Mouse (Mus musculus) left cerebral cortex, adult 18-20 months (tissue): ENCODE data around the gene Top3a. TPM values are rescaled to one million over a fixed set of nuclear protein-coding genes. Genes with fewer than 3 reads are reported as not detected.

Experiments used
- DNase-seq, 2 experiments: peaks; one replicate each; pipeline ENCODE4 v3.0.0; 2021 to 2022; ENCODE audit warnings: low spot score in 2 of 2, mixed read lengths in 1 of 2
- total RNA-seq, 2 experiments: library from RNA; stranded (reverse); gene quantifications; 2 replicates each; pipeline ENCODE4 v1.2.3; 2021

Gene Top3a
- total RNA-seq, 2 experiments from 2014 or later: 5.0 to 5.3 TPM

- DNase-seq: no peak
Observed at GRCm38 (mm10) chr11:60719263-60719662, 57.9 kb downstream of the Top3a start.

GRCm38 (mm10) chr11:60715833-60716232 lies 61.3 kb downstream of the Top3a start:
- no peak for DNase-seq

DNA sequence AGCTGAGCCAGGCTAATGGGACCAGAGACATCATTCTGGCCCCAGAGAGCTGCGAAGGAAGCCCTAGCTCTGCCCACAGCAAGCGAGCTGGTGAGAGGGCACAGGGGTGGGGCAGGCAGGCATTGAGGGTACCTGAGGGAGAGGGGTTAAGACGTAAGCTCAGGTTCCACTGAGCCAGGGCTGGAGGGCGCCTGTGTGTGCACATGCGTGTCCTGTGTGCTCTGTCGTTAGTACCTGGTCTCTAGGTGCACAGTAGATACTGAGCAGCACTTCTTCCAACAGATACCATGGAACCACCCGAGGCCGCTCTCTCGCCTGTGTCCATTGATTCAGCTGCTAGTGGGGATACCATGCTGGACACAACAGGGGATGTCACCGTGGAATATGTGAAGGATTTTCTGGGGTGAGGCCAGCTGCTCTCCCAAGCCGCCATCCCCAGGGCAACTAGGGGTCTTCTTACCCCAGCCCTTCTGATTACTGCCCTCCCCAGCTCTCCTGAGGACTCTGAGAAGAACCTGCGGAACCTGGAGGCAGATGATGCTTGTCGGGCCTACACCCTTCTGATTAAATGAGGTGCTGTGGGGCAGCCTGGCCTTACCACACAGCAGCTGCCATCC lies 64.4 kb downstream of the Top3a start:
- DNase-seq: no peak

DNA sequence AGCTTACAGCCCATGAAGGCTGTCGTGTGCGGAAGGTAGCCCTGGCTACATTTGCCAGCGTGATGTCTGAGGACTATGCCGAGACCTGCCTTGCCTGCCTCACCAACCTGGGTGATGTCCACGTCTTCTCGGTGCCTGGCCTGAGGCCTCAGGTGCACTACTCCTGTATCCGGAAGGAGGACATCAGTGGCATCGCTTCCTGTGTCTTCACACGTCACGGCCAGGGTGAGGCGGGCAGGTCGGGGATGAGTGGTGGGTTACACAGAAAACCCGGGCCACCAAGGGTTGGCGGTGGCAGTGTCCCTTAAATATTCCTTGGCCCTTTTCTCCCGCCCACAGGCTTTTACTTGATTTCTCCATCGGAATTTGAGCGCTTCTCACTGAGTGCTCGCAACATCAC lies 65.1 kb downstream of the Top3a start:
- DNase-seq: no peak

DNA sequence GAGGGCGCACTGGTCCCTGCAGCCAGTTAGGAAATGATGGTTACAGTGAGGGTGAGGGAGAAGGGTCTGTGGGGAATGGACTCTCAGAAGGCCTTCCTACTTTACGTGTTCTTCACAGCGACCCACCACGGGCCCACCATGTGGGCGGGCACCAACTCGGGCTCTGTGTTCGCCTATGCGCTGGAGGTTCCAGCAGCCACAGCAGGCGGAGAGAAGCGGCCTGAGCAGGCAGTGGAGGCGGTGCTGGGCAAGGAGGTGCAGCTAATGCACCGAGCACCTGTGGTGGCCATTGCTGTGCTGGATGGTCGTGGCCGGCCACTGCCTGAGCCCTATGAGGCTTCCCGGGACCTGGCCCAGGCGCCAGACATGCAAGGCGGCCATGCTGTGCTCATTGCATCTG lies 65.9 kb downstream of the Top3a start:
- DNase-seq: no peak

GRCm38 (mm10) chr11:60709481-60710465 lies 67.4 kb downstream of the Top3a start:
- DNase-seq: no peak

DNA sequence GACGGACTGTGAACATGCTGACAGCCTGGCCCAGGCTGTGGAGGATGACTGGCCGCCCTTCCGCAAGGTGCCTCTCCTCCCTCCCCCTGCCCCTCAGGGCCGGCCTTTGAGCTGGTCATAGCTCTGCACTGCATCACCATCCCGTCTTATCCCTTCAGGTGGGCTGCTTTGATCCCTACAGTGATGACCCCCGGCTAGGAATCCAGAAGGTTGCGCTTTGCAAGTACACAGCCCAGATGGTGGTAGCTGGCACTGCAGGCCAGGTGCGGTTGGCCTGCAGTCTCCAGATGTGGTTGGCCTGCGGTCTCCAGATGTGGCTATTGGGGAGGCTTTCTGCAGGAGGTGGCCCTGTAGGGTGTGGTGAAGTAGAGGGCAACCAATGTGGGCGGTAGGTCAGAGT lies 68.5 kb downstream of the Top3a start:
- DNase-seq: no peak

- DNase-seq: peak in 1 of 2 experiments; percentile 39
Observed at GRCm38 (mm10) chr11:60707672-60708071, 69.5 kb downstream of the Top3a start.

DNA sequence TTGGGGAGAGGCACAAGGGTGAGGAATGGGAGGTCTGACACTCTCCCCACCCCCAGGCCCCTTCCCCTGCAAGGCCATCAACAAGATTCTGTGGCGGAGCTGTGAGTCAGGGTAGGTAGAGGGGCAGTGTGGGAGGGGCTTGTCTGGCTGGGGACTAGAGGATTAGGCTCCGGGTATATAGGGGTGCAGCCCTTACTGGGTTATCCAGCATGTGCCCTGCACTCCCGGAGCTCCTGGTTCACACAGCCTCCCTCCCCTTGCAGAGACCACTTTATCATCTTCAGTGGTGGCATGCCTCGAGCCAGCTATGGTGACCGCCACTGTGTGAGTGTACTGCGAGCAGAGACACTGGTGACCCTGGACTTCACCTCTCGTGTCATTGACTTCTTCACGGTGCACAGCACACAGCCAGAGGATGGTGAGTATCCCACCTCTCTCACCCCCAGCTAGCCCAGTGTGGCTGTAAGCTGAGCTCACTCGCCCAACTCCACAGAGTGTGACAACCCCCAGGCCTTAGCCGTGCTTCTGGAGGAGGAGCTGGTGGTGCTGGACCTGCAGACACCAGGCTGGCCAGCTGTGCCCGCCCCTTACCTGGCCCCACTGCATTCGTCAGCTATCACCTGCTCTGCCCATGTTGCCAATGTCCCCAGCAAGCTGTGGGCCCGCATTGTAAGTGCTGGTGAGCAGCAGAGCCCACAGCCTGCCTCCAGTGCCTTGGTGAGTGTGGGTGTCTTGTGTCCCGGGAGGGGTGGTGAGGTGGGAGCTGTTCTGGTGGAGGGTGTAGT lies 70.3 kb downstream of the Top3a start:
- DNase-seq: peak in 1 of 2 experiments; percentile 16

DNA sequence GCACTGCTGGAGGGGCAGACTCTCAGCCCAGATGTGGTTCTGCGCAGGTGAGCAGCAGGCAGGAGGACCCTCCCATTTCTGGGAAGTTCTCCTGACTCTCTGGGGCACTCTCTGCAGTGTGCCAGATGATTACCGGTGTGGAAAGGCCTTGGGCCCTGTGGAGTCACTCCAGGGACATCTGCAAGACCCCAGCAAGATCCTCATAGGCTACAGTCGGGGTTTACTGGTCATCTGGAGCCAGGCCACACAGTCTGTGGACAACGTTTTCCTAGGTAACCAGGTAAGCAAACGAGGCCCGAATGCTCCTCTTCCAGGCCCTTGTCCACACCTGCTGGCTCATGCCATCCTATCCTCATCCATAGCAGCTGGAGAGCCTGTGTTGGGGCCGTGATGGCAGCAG lies 71.1 kb downstream of the Top3a start:
- peak in 1 of 2 experiments; percentile 1 for DNase-seq

DNA sequence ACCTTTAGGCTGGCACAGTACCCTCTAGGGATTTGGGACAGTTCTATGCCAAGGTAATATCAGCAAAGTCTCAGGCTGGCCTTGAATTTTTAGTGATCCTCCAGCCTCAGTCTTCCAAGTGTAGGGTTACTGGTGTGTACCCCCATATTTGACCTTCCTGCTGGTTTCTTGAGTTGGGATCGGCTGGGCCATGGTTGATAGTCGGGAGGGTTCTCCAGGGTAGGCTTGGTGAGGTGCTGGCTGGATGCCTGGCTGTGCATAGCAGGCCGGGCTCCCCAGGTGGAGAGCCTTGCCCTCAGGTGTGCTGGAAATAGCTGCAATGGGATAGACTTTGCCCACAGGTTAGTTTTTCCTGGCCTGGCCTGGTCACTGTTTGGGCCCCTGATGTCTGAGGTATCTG lies 71.9 kb downstream of the Top3a start:
- no peak for DNase-seq

DNA sequence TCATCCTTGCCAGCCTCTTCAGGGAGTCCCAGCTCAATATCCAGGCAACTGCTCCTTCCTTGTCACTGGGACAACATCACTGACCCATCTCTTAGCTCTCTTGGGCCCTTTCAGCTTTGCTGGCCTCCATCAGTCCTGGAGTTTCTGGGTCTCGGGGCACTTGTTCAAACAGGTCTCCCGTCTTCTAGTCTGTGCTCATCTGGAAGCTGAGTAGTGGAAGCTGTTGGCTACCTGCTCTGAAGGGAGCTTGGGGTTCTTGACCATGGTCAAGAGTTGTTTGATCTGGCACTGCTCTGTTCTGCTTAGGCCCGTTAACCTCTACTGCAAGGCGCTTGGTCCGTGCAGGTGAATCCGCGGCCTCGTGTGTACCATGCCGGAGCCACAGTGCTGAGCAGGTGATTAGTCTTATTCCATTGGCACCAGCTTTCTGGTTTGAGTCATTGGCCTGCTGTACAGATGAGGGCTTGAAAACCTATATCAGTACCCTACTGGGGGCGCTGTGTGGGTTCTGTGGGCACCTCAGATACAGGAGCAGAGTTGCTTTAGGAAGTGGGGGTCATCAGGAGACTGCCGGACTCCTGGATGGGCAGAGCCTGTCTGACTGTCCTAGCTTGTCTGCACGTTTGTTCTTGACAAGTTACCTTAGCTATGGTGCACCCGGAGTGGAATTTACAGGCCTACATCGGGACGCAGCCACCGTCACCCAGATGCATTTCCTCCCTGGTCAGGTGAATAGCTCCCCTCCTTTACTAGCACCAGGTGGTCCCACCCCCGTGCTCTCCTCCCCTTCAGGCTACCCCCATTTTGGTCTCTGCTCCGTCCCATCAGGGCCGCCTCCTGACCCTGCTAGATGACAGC lies 72.9 kb downstream of the Top3a start:
- peak in 1 of 2 experiments; percentile 2 for DNase-seq

DNA sequence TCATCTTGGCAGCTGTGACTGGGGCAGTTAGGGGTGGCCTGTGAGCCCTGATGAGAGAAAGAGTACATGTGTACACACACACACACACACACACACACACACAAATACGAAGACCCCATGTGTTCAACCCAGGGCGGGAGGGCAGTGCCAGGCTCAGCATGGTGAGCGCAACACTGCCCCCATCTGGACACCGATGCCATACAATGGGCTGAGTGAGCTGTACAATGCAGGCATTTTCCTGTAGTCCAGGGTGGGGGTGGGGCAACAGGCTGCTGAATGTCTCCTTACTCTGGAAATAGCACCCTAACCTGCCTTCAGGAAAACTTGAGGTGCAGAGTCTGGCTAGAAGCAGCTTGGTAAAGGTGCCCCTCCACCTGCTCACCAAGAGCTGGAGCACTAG lies 74.0 kb downstream of the Top3a start:
- DNase-seq: peak; percentile 73 to 77

- DNase-seq: no peak
Observed at GRCm38 (mm10) chr11:60701611-60702010, 75.6 kb downstream of the Top3a start.

- peak in 1 of 2 experiments; percentile 1 for DNase-seq
Observed at GRCm38 (mm10) chr11:60700320-60701185, 76.6 kb downstream of the Top3a start.

- DNase-seq: peak; percentile 76 to 89
Observed at GRCm38 (mm10) chr11:60699524-60700075, 77.6 kb downstream of the Top3a start, which contains the start of gene Llgl1. Gene Llgl1, plus strand, starts transcription at chr11:60699723.

DNA sequence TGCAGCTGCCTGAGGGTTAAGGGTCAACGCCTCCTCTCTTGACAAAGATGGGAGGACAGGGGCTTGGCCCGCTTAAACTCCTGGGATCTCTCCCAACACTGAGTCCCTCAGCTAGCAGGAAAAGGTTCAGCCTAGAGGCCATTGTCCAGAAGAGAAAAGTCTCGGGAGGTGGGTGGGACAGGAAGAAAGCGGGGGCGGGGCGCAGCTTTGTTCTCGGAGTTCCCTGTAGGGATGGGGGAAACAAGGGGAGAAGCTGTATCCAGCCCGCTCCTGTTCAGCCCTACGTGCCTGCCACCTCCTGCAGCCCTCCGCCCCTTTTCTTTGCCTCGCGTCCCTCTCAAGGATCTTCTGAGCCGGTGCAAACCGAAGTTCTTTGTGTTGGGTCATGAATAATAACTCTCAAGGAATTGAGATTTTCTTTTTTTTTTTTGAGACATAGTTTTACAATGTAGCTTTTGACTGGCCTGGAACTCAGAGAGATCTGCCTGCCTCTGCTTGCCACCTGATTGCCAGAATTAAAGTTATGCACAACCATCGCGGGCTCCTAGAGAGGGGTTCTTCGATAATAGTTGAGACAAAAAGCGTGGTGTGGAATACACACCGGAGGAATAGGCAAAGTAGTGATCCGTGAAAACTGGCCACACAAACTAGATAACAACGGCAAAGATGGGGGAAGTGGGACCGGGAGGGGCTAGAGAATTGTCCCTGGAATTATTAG lies 78.2 kb downstream of the Top3a start:
- DNase-seq: peak in 1 of 2 experiments; percentile 8

GRCm38 (mm10) chr11:60697561-60697960 lies 79.6 kb downstream of the Top3a start:
- no peak for DNase-seq
